Mouse (Mus musculus) liver, embryonic 11.5 days (tissue): ENCODE results near the gene Gm10338. TPM values are rescaled to one million over a fixed set of nuclear protein-coding genes. Genes with fewer than 3 reads are reported as not detected.
A peak's percentile ranks its signal among the peaks of the same experiment; 100 is the strongest.
"Not testable (repeated sequence)": the region's sequence is repeated elsewhere in the genome, so short reads cannot be mapped to it uniquely, and the experiment has no call there.

Source experiments
- ATAC-seq: fragments of 200-750 bp; cut with Nextera tagmentation; replicated peaks from 2 replicates; pipeline ENCODE4 v1.8.0; 2017; ENCODE audit warnings: moderate number of reproducible peaks, mild to moderate bottlenecking, moderate TSS enrichment, moderate library complexity; ENCODE audit not compliant: low FRiP score
- DNase-seq: peaks from one replicate; pipeline ENCODE4 v3.0.0-alpha.2; 2017; ENCODE audit warnings: low spot score
- H3K27ac ChIP-seq: fragments of 300-500 bp; sonication (generic); 2 replicates; pipeline ENCODE4 v1.5.1; 2014; ENCODE audit warnings: mild to moderate bottlenecking, low read depth, low read length, control low read depth
- H3K27me3 ChIP-seq: fragments of 300-500 bp; sonication (generic); replicated peaks from 2 replicates; pipeline ENCODE4 v1.6.1; 2014; ENCODE audit warnings: low read length, mixed read lengths; ENCODE audit not compliant: control insufficient read depth, insufficient read depth
- H3K36me3 ChIP-seq: fragments of 300-500 bp; sonication (generic); 2 replicates; pipeline ENCODE4 v1.6.1; 2014; ENCODE audit warnings: mild to moderate bottlenecking, low read length, moderate library complexity, mixed read lengths; ENCODE audit not compliant: control insufficient read depth, insufficient read depth
- H3K4me1 ChIP-seq: fragments of 300-500 bp; sonication (generic); replicated peaks from 2 replicates; pipeline ENCODE4 v1.6.1; 2014; ENCODE audit warnings: low read length, mixed read lengths; ENCODE audit not compliant: control insufficient read depth, insufficient read depth
- H3K4me2 ChIP-seq: fragments of 300-500 bp; sonication (generic); 2 replicates; pipeline ENCODE4 v1.6.1; 2014; ENCODE audit warnings: mild to moderate bottlenecking, control low read depth, moderate library complexity
- H3K4me3 ChIP-seq: fragments of 300-500 bp; sonication (generic); 2 replicates; pipeline ENCODE4 v1.5.1; 2014; ENCODE audit warnings: low read depth, low read length, control low read depth
- H3K9ac ChIP-seq: fragments of 300-500 bp; sonication (generic); 2 replicates; pipeline ENCODE4 v1.6.1; 2014; ENCODE audit warnings: low read depth, low read length, control low read depth
- H3K9me3 ChIP-seq: fragments of 300-500 bp; sonication (generic); 2 replicates; pipeline ENCODE4 v1.6.1; 2016; ENCODE audit warnings: low read length, inconsistent platforms, mixed read lengths; ENCODE audit not compliant: control insufficient read depth
- WGBS: fragments of 180-500 bp; shearing (Covaris S2); extraction: QIAGEN DNeasy Blood & Tissue Kit; methylation state at CpG from one replicate; pipeline ENCODE4 v1.1.7; 2014; 5-methylcytosine and 5-hydroxymethylcytosine counted together
- polyA plus RNA-seq: library from polyadenylated mRNA; unstranded; fragments of >200 nt; fragmentation: Nextera tagmentation; extraction: Ambion mirVana; gene quantifications from 2 replicates; pipeline ENCODE4 v1.2.1, GENCODE M21; 2014

The Gm10338 gene
- not detected in 2 replicates for polyA plus RNA-seq

- H3K4me2 ChIP-seq, H3K4me3 ChIP-seq, H3K9ac ChIP-seq, H3K36me3 ChIP-seq, ATAC-seq, H3K9me3 ChIP-seq, DNase-seq, H3K27ac ChIP-seq, H3K27me3 ChIP-seq, H3K4me1 ChIP-seq: not testable (repeated sequence)
- WGBS, result no CpG with 5 or more reads among the region's 2 CpGs
Observed at GRCm38 (mm10) chr14:7595492-7595891, at the start of gene Gm10338. Gm10338 (minus strand) TSS chr14:7595592.

- not testable (repeated sequence) for H3K9ac ChIP-seq, H3K9me3 ChIP-seq, ATAC-seq, DNase-seq, H3K36me3 ChIP-seq, H3K4me1 ChIP-seq, H3K27me3 ChIP-seq, H3K4me3 ChIP-seq, H3K27ac ChIP-seq, H3K4me2 ChIP-seq
- WGBS, result no CpG with 5 or more reads among the region's 2 CpGs
Observed at GRCm38 (mm10) chr14:7643872-7644271, 48.5 kb upstream of the Gm10338 start, which contains the start of gene Gm10128. Gm10128 (minus strand) TSS chr14:7643972.

- Histone ChIP-seq H3K4me2 (peak within 1 kb of the TSS; percentile 50), H3K4me3 (peak within 1 kb of the TSS; percentile 31)
- not testable (repeated sequence) for DNase-seq, H3K4me1 ChIP-seq, H3K27ac ChIP-seq, H3K9me3 ChIP-seq, ATAC-seq, H3K9ac ChIP-seq, H3K36me3 ChIP-seq, H3K27me3 ChIP-seq
- WGBS, result 0% methylated on average over 3 of the region's 34 CpGs
Observed at GRCm38 (mm10) chr14:7568382-7568781, 27.0 kb downstream of the Gm10338 start, which contains the start of gene Gm3558. Gm3558 (minus strand) TSS chr14:7568566.

GRCm38 (mm10) chr14:7567890-7568289 lies 27.5 kb downstream of the Gm10338 start:
- WGBS, result 0% methylated on average over 16 of the region's 27 CpGs
- not testable (repeated sequence) for H3K4me1 ChIP-seq, ATAC-seq, H3K27ac ChIP-seq, H3K9ac ChIP-seq, H3K27me3 ChIP-seq, H3K9me3 ChIP-seq, H3K36me3 ChIP-seq
- peak overlapping the region; percentile 31 for H3K4me3 ChIP-seq
- peak overlapping the region; percentile 50 for H3K4me2 ChIP-seq
- peak; percentile 29 for DNase-seq

GRCm38 (mm10) chr14:7567266-7567665 lies 28.1 kb downstream of the Gm10338 start:
- 3% methylated on average over 6 of the region's 9 CpGs for WGBS
- H3K9ac ChIP-seq, H3K9me3 ChIP-seq, H3K4me1 ChIP-seq, H3K4me2 ChIP-seq, H3K27me3 ChIP-seq, H3K27ac ChIP-seq, H3K36me3 ChIP-seq, H3K4me3 ChIP-seq, ATAC-seq, DNase-seq: not testable (repeated sequence)

Other genes with a start within 250 kb of the Gm10338 start
- gene Gm8374, start 230.5 kb downstream of the Gm10338 start, polyA plus RNA-seq, result not detected in 2 replicates
- gene Gm3755, start 144.7 kb downstream of the Gm10338 start, polyA plus RNA-seq, result not detected in 2 replicates
- 0.19 and 0.23 TPM in 2 replicates for gene Gm3752, start 111.8 kb downstream of the Gm10338 start, polyA plus RNA-seq
- gene Gm3558, start 27.0 kb downstream of the Gm10338 start, polyA plus RNA-seq, result not detected in 2 replicates
- gene Gm10128, start 48.4 kb upstream of the Gm10338 start, polyA plus RNA-seq, result not detected in 2 replicates
- not detected in 2 replicates for gene Gm26661, start 196.0 kb upstream of the Gm10338 start, polyA plus RNA-seq
- 13.3 and 14.2 TPM in 2 replicates for gene Flnb, start 222.4 kb upstream of the Gm10338 start, polyA plus RNA-seq